Mouse (Mus musculus) CH12F3 (cell line): ENCODE results near the gene Rnf113a2.

ENCODE experiments used
- in situ Hi-C: fragments of 300-500 bp; cut with MboI; formaldehyde crosslinking; loops from 2 replicates; pipeline ENCODE4 v1.14.3; 2020; ENCODE audit warnings: low sequenced_read_pairs

Gene Rnf113a2

GRCm38 (mm10) chr12:84407874-84408818 lies 8.8 kb upstream of the Rnf113a2 start:
- in situ Hi-C loops = no loop called here

- in situ Hi-C loops = no loop called here
These were observed 8.0 kb upstream of the Rnf113a2 start, which contains the start of the genes Entpd5 and Bbof1 for GRCm38 (mm10) chr12:84408819-84409507. Entpd5 (minus strand) TSS chr12:84409029. Bbof1 (plus strand) TSS chr12:84409071.

- in situ Hi-C loops = no loop called here
These were observed 568 bp downstream of the Rnf113a2 start for GRCm38 (mm10) chr12:84417605-84417922.

DNA sequence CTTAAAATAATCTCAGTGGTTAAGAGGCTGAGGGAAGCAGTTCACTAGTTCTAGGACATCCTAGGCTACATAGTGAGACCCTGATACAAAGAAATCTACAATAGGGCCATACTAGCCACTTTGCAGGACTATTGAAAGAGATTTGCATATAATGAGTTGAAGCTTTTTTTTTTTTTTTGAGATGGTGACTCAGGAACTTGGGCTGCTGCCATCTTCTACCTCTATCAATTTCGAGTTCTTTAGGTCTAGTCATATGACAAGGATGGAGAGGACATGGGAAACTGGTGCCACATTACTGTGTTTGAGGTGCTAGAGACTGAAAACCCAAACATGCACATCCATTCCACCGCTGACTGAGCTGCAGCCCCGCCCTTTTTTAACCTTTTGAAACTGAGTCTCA lies 7.0 kb downstream of the Rnf113a2 start:
- in situ Hi-C loops = no loop called here

DNA sequence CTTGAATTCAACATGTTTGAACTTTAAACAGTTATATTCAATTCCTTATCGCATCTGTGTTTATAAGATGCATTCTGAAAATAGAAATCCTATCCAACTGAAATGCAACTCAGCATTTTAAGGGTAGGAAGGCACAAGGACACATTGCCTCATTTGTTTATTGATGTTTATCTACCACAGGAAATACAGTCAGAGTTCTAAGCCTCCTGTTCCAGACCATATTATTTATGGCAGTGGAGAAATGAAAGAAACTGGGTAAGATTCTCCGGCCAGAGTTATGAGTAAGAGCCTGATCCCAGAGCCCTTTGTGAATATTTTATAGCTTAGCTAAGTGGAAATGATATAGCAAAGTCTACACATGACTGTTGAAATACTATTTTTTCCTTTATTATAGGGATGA lies 12.8 kb downstream of the Rnf113a2 start:
- in situ Hi-C loops = no loop called here

DNA sequence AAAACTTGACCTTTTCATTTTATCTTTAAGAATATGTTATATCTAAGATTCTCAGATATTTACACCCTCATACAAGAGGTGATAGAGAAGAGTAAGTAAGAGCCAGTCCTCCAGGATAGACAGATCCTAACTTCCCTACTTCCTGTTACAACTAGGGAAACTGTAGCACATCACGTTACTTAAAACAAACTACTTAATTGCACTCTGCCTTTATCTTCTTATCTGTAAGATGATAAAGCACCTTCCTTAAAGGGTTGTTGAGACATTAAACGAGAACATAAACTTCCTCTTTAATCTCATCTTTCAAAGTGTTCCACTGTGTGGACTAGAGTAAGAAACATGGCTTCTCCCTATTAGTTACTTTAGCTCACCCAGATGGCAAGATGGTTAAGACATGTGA lies 21.7 kb downstream of the Rnf113a2 start:
- in situ Hi-C loops = no loop called here

GRCm38 (mm10) chr12:84442526-84442925 lies 25.5 kb downstream of the Rnf113a2 start:
- in situ Hi-C loops = no loop called here

DNA sequence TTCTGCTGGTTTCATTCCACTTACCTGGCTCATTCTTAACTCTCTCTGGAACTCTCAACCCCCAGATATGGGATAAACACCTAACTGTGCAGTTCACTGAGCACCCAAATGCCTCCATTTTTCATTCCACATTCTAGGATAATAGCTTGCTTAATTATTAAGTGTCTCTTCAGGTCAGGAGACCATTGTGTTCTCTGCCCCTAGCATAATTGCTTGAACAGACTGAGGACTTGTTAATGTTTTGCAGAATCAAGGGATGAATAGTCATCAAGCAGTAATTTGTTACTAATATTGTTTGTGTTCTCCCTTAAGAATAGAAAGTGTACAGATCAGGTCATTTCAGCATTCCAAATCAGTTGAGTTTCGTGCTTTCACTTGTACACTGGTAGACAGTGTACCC lies 30.4 kb downstream of the Rnf113a2 start:
- in situ Hi-C loops = no loop called here

GRCm38 (mm10) chr12:84448181-84448580 lies 31.2 kb downstream of the Rnf113a2 start:
- in situ Hi-C loops = no loop called here

- in situ Hi-C loops = no loop called here
These were observed 32.9 kb downstream of the Rnf113a2 start for GRCm38 (mm10) chr12:84449887-84450286.

GRCm38 (mm10) chr12:84450351-84450717 lies 33.3 kb downstream of the Rnf113a2 start:
- in situ Hi-C loops = no loop called here

DNA sequence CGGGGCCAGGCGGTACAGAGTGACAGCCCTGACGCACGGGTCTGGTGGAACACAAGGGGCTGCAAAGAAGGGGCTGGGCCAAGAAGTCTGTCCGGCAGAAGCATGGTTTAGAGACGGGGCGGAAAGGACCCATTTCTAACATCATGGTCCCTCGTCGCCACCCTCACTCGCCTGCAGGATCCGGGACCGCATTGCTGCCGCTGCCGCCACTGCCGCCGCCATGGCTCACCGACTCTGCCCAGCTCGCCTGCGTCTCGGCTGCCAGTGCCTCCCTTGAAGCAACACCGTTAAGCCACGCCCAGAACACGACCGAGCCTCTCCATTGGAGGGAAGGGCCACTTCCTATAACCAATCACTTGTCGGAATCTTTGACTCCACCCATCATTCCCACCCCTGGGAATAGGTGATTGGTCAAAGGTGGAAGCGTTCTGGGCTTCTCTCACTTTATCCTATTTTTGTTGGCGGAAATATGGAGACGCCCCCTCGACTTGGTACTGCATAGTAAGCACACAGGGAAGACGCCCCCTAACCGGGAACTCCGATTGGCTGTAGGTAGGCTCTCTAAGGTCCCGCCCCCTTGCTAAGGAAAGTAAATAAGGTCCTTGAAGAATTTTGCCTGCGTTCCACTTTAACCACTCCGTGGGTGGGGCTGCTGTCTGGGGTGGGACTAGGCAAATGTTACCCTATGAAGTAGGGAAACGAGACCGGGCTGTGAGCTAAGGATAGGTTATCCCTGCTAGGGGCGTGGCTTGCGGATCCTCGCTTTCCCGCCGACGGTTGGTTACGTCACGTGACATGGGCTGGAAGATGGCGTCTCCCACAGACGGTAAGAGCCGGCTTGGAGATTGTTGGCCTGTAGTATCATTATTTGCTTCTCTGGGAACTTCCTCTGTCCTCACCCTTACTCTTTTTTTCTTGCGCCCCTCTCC lies 34.0 kb downstream of the Rnf113a2 start, which contains the start of the genes Aldh6a1 and Lin52:
TSS of gene Aldh6a1 (minus strand) at position 287 of the 929 bp plus-strand sequence.
TSS of gene Lin52 (plus strand) at position 705 of the 929 bp plus-strand sequence.
- in situ Hi-C loops = no loop called here

- in situ Hi-C loops = no loop called here
These were observed 34.8 kb downstream of the Rnf113a2 start for GRCm38 (mm10) chr12:84451801-84452200.

GRCm38 (mm10) chr12:84456911-84457310 lies 39.9 kb downstream of the Rnf113a2 start:
- in situ Hi-C loops = no loop called here

DNA sequence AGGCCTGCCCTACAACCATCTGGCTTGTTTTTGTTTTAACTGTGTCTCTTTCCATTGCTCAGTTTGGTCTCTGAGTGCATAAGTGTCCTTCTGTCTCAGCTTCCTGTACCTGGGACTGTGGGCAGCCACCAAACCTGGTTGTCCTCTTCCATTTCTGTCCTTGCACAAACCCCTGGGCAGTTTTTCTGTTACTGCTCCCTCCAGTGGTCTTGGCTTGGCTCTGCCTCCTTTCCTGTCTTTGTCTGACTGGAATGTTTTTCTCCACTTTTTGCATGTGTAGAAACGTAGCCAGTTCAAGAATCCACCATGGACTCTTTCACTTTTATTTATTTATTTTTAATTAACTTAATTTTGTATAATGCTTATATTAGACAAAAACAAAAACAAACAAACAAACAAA lies 42.8 kb downstream of the Rnf113a2 start:
- in situ Hi-C loops = no loop called here

DNA sequence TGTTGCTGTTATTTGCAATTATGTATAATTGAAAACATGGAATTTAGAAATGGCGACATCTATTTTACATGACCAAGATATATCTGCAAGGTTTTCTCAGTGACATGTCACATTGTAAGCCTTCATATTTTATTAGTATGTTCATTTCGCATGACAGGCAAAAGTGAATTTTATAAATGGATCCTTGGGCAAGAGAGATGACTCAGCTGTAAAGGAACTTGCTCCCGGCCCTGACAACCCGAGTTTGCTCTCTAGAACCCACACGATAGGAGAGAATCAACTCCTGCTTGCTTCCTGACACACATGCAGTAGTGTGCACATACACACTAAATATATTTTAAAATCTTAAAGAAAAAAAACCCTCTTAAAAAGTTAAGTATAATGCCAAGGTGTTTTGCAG lies 44.4 kb downstream of the Rnf113a2 start:
- in situ Hi-C loops = no loop called here

- in situ Hi-C loops = no loop called here
These were observed 45.9 kb downstream of the Rnf113a2 start for GRCm38 (mm10) chr12:84462856-84463255.
